Mouse (Mus musculus) limb, embryonic 11.5 days (tissue): ENCODE results near the gene Dcaf12. TPM values are rescaled to one million over a fixed set of nuclear protein-coding genes. Genes with fewer than 3 reads are reported as not detected.

Experiments used
- ATAC-seq: fragments of 200-750 bp; cut with Nextera tagmentation; 2 replicates; pipeline ENCODE4 v1.8.0; 2017; ENCODE audit warnings: low read depth; ENCODE audit not compliant: insufficient number of reproducible peaks, low FRiP score, low TSS enrichment
- DNase-seq: peaks from one replicate; pipeline ENCODE4 v3.0.0-alpha.2; 2015; ENCODE audit warnings: low spot score
- H3K27ac ChIP-seq: fragments of 300-500 bp; sonication (generic); replicated peaks from 2 replicates; pipeline ENCODE4 v1.5.1; 2014; ENCODE audit warnings: low read depth, mild to moderate bottlenecking, low read length
- H3K27me3 ChIP-seq: fragments of 300-500 bp; sonication (generic); 2 replicates; pipeline ENCODE4 v1.6.1; 2014; ENCODE audit warnings: mild to moderate bottlenecking, low read length, mixed read lengths; ENCODE audit not compliant: control insufficient read depth, insufficient read depth
- H3K36me3 ChIP-seq: fragments of 300-500 bp; sonication (generic); 2 replicates; pipeline ENCODE4 v1.6.1; 2014; ENCODE audit warnings: mild to moderate bottlenecking, low read length, moderate library complexity, mixed read lengths; ENCODE audit not compliant: control insufficient read depth, insufficient read depth
- H3K4me1 ChIP-seq: fragments of 300-500 bp; sonication (generic); 2 replicates; pipeline ENCODE4 v1.6.1; 2014; ENCODE audit warnings: low read length, mixed read lengths; ENCODE audit not compliant: control insufficient read depth, insufficient read depth
- H3K4me2 ChIP-seq: fragments of 300-500 bp; sonication (generic); 2 replicates; pipeline ENCODE4 v1.6.1; 2014; ENCODE audit warnings: low read depth, mild to moderate bottlenecking, moderate library complexity; ENCODE audit not compliant: severe bottlenecking
- H3K4me3 ChIP-seq: fragments of 300-500 bp; sonication (generic); 2 replicates; pipeline ENCODE4 v1.5.1; 2014; ENCODE audit warnings: low read depth, low read length
- H3K9ac ChIP-seq: fragments of 300-500 bp; sonication (generic); 2 replicates; pipeline ENCODE4 v1.6.1; 2014; ENCODE audit warnings: mild to moderate bottlenecking, low read length
- H3K9me3 ChIP-seq: fragments of 300-500 bp; sonication (generic); 2 replicates; pipeline ENCODE4 v1.6.1; 2016; ENCODE audit warnings: low read length; ENCODE audit not compliant: control insufficient read depth
- WGBS: fragments of 180-500 bp; shearing (Covaris S2); extraction: QIAGEN DNeasy Blood & Tissue Kit; methylation state at CpG from one replicate; pipeline ENCODE4 v1.1.7; 2014; 5-methylcytosine and 5-hydroxymethylcytosine counted together
- polyA plus RNA-seq: library from polyadenylated mRNA; unstranded; fragments of >200 nt; fragmentation: Nextera tagmentation; extraction: Ambion mirVana; gene quantifications from 2 replicates; pipeline ENCODE4 v1.2.1, GENCODE M21; 2014

Gene Dcaf12
- polyA plus RNA-seq, 1 experiment from 2014 or later: 46.4 TPM

GRCm38 (mm10) chr4:41303671-41304070 is 11.0 kb downstream of the Dcaf12 start:
- Histone ChIP-seq H3K27ac (no peak overlapping the region), H3K9me3 (no peaks in the 10 kb centered on the region), H3K4me1 (no peaks in the 10 kb centered on the region), H3K4me3 (no peak overlapping the region), H3K9ac (no peak overlapping the region), H3K27me3 (no peaks in the 10 kb centered on the region), H3K36me3 (peaks cover 16% of the 10 kb centered on the region; the same call in 1 of the 2 replicates), H3K4me2 (no peak overlapping the region)
- ATAC-seq (no peak), DNase-seq (no peak)
- WGBS: 91% methylated on average over 7 of the region's 7 CpGs

- Histone ChIP-seq H3K27ac (no peak overlapping the region), H3K9ac (no peak overlapping the region), H3K4me3 (no peak overlapping the region), H3K9me3 (no peaks in the 10 kb centered on the region), H3K4me2 (no peak overlapping the region), H3K27me3 (no peaks in the 10 kb centered on the region), H3K36me3 (peaks cover 29% of the 10 kb centered on the region), H3K4me1 (no peaks in the 10 kb centered on the region)
- ATAC-seq (no peak), DNase-seq (no peak)
- 89% methylated on average over 5 of the region's 5 CpGs for WGBS
Measured at GRCm38 (mm10) chr4:41298976-41299375, 15.7 kb downstream of the Dcaf12 start.

GRCm38 (mm10) chr4:41295960-41296359 is 18.7 kb downstream of the Dcaf12 start:
- Histone ChIP-seq H3K9me3 (no peaks in the 10 kb centered on the region), H3K27ac (no peak overlapping the region), H3K27me3 (no peaks in the 10 kb centered on the region), H3K36me3 (peaks cover 29% of the 10 kb centered on the region), H3K4me2 (no peak overlapping the region), H3K4me1 (no peaks in the 10 kb centered on the region), H3K4me3 (no peak overlapping the region), H3K9ac (no peak overlapping the region)
- ATAC-seq (no peak), DNase-seq (no peak)
- 95% methylated on average over 7 of the region's 7 CpGs for WGBS

GRCm38 (mm10) chr4:41295507-41295906 is 19.2 kb downstream of the Dcaf12 start:
- Histone ChIP-seq H3K4me3 (no peak overlapping the region), H3K27ac (no peak overlapping the region), H3K4me2 (no peak overlapping the region), H3K4me1 (no peaks in the 10 kb centered on the region), H3K36me3 (peaks cover 31% of the 10 kb centered on the region), H3K27me3 (no peaks in the 10 kb centered on the region), H3K9me3 (no peaks in the 10 kb centered on the region), H3K9ac (no peak overlapping the region)
- DNase-seq (no peak), ATAC-seq (no peak)
- 94% methylated on average over 11 of the region's 11 CpGs for WGBS

- H3K36me3 ChIP-seq: peaks cover 25% of the 10 kb centered on the region
- 94% methylated on average over 4 of the region's 4 CpGs for WGBS
Measured at GRCm38 (mm10) chr4:41293907-41294306, 20.8 kb downstream of the Dcaf12 start.

GRCm38 (mm10) chr4:41289802-41290201 is 24.9 kb downstream of the Dcaf12 start:
- H3K9me3 ChIP-seq: no peaks in the 10 kb centered on the region
- H3K9ac ChIP-seq: 0 out of 2 replicates have a peak overlapping the region, but pooled peaks have one; percentile 22
- H3K4me2 ChIP-seq: no peak overlapping the region
- no peak overlapping the region for H3K4me3 ChIP-seq
- ATAC-seq (no peak), DNase-seq (no peak)
- no peak overlapping the region for H3K27ac ChIP-seq
- H3K36me3 ChIP-seq: peaks cover 14% of the 10 kb centered on the region; the same call in 1 of the 2 replicates
- H3K4me1 ChIP-seq: no peaks in the 10 kb centered on the region
- no peaks in the 10 kb centered on the region for H3K27me3 ChIP-seq
- WGBS: 69% methylated on average over 7 of the region's 7 CpGs

More at GRCm38 (mm10) chr4:41293907-41294306, 20.8 kb downstream of the Dcaf12 start:
- ATAC-seq: no peak
- Histone ChIP-seq H3K9ac (no peak overlapping the region), H3K27ac (no peak overlapping the region), H3K9me3 (no peaks in the 10 kb centered on the region), H3K4me1 (no peaks in the 10 kb centered on the region), H3K4me3 (no peak overlapping the region), H3K4me2 (no peak overlapping the region), H3K27me3 (no peaks in the 10 kb centered on the region)
- DNase-seq: no peak

GRCm38 (mm10) chr4:41286420-41286819 is 28.3 kb downstream of the Dcaf12 start:
- no peak overlapping the region for H3K27ac ChIP-seq
- ATAC-seq: no peak
- no peaks in the 10 kb centered on the region for H3K4me1 ChIP-seq
- H3K27me3 ChIP-seq: no peaks in the 10 kb centered on the region
- no peak for DNase-seq
- H3K9me3 ChIP-seq: no peaks in the 10 kb centered on the region
- H3K4me2 ChIP-seq: no peak overlapping the region
- 27% methylated on average over 3 of the region's 3 CpGs for WGBS
- no peak overlapping the region for H3K4me3 ChIP-seq
- H3K9ac ChIP-seq: no peak overlapping the region
- peaks cover 6% of the 10 kb centered on the region; the same call in 1 of the 2 replicates for H3K36me3 ChIP-seq

GRCm38 (mm10) chr4:41284087-41284486 is 30.6 kb downstream of the Dcaf12 start:
- H3K27ac ChIP-seq: no peak overlapping the region
- no peaks in the 10 kb centered on the region for H3K9me3 ChIP-seq
- H3K27me3 ChIP-seq: no peaks in the 10 kb centered on the region
- no peak for ATAC-seq
- H3K4me1 ChIP-seq: no peaks in the 10 kb centered on the region
- H3K36me3 ChIP-seq: no peaks in the 10 kb centered on the region
- H3K4me2 ChIP-seq: no peak overlapping the region
- H3K9ac ChIP-seq: no peak overlapping the region
- 77% methylated on average over 2 of the region's 2 CpGs for WGBS
- H3K4me3 ChIP-seq: no peak overlapping the region
- peak; percentile 44 for DNase-seq

- Histone ChIP-seq H3K4me3 (peak overlapping the region; percentile 74), H3K9ac (peak overlapping the region; percentile 93; the same call in 1 of the 2 replicates), H3K27ac (peak overlapping the region; percentile 75; the same call in 1 of the 2 replicates), H3K9me3 (no peaks in the 10 kb centered on the region), H3K4me1 (peaks cover 9% of the 10 kb centered on the region), H3K27me3 (no peaks in the 10 kb centered on the region), H3K36me3 (peaks cover under 1% of the 10 kb centered on the region), H3K4me2 (peak overlapping the region; percentile 45)
- no peak for ATAC-seq
- 68% methylated on average over 5 of the region's 5 CpGs for WGBS
- no peak for DNase-seq
Measured at GRCm38 (mm10) chr4:41275927-41276326, 38.8 kb downstream of the Dcaf12 start.
